Mouse (Mus musculus) kidney, postnatal 0 days (tissue): ENCODE measurements around the gene H2-M5. TPM values are rescaled to one million over a fixed set of nuclear protein-coding genes. Genes with fewer than 3 reads are reported as not detected.
"Not testable (repeated sequence)": the region's sequence is repeated elsewhere in the genome, so short reads cannot be mapped to it uniquely, and the experiment has no call there.

Experiments
- ATAC-seq: fragments of 200-750 bp; cut with Nextera tagmentation; replicated peaks from 2 replicates; pipeline ENCODE4 v1.8.0; 2017; ENCODE audit warnings: low read depth, moderate number of reproducible peaks, moderate TSS enrichment, moderate library complexity; ENCODE audit not compliant: low FRiP score
- DNase-seq: peaks from one replicate; pipeline ENCODE4 v3.0.0-alpha.2; 2016; ENCODE audit warnings: low spot score
- H3K27ac ChIP-seq: fragments of 300-500 bp; sonication (generic); 2 replicates; pipeline ENCODE4 v1.5.1; 2014; ENCODE audit warnings: mild to moderate bottlenecking
- H3K27me3 ChIP-seq: fragments of 300-500 bp; sonication (generic); 2 replicates; pipeline ENCODE4 v1.6.1; 2014; ENCODE audit warnings: low read length, mixed read lengths; ENCODE audit not compliant: insufficient read depth
- H3K36me3 ChIP-seq: fragments of 300-500 bp; sonication (generic); 2 replicates; pipeline ENCODE4 v1.6.1; 2014; ENCODE audit warnings: low read length, mixed read lengths; ENCODE audit not compliant: insufficient read depth
- H3K4me1 ChIP-seq: fragments of 300-500 bp; sonication (generic); replicated peaks from 2 replicates; pipeline ENCODE4 v1.6.1; 2014; ENCODE audit warnings: antibody characterized with exemption, low read length, mixed read lengths; ENCODE audit not compliant: insufficient read depth
- H3K4me2 ChIP-seq: fragments of 300-500 bp; sonication (generic); 2 replicates; pipeline ENCODE4 v1.6.1; 2014; ENCODE audit warnings: mild to moderate bottlenecking, low read length, moderate library complexity, mixed read lengths
- H3K4me3 ChIP-seq: fragments of 300-500 bp; sonication (generic); replicated peaks from 2 replicates; pipeline ENCODE4 v1.5.1; 2014; ENCODE audit warnings: low read depth, low read length
- H3K9ac ChIP-seq: fragments of 300-500 bp; sonication (generic); 2 replicates; pipeline ENCODE4 v1.6.1; 2014; ENCODE audit warnings: low read depth, low read length
- H3K9me3 ChIP-seq: fragments of 300-500 bp; sonication (generic); replicated peaks from 2 replicates; pipeline ENCODE4 v1.6.1; 2016; ENCODE audit warnings: low read length, inconsistent platforms, mixed read lengths
- CTCF ChIP-seq: IDR thresholded peaks from 2 replicates; pipeline ENCODE4 v1.5.1; 2016; ENCODE audit warnings: antibody characterized with exemption, low read depth, mild to moderate bottlenecking, moderate library complexity
- WGBS: fragments of 180-500 bp; shearing (Covaris S2); extraction: QIAGEN DNeasy Blood & Tissue Kit; methylation state at CpG from one replicate; pipeline ENCODE4 v1.1.7; 2014; 5-methylcytosine and 5-hydroxymethylcytosine counted together
- polyA plus RNA-seq: library from polyadenylated mRNA; unstranded; fragments of >200 nt; fragmentation: Nextera tagmentation; extraction: Ambion mirVana; gene quantifications from 2 replicates; pipeline ENCODE4 v1.2.1, GENCODE M21; 2015

H2-M5 gene
- polyA plus RNA-seq, 1 experiment from 2014 or later: 0.08 TPM

DNA sequence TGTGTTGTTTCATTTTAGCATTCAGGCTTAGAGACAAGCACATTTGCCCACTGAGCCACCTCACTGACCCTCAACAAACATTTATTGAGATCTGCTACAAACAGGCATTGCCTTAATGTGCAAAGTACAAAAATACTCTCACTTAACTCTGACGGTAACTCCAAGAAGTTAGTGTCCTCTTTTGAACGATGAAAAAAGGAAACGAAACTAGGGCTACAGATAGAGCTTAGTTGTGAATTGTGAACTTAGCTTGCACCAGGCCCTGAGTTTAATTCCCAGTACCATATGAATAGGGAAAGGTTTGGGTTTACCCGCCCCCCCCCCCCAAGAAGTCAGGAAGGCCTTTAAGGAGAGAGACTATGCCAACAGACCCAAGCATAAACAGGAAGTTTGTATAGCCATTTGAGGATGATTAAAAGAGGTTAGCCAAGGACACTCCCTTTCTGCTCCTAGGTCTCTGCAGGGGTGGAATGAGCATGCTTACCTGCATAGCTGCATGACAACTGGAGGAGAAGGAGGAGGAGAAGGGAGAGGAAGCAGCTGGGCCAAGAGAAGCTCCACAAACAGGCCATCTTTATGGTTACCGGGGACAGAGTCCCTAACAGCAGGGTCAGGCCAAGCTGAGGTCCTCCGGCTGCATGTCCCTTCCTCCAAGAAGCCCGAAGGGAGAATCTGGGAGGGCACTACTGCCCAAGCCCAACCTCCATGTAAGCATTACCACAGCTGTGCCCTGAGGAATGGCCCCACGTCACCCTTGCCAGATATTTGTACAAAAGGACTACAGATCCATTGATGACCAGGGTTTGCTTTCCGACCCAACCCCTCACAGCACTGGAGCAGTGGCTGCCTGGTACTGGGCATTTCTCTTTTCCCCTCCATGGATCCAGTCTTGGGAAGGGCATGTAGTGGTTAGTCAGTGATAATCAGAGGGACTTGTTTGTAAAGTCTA, 33.6 kb upstream of the H2-M5 start, which contains the start of gene Mog:
TSS of gene Mog (minus strand) at position 771 of the 949 bp plus-strand sequence.
- H3K4me2 ChIP-seq: no peak within 1 kb of the TSS
- DNase-seq (no peak), ATAC-seq (no peak)
- H3K27ac ChIP-seq: no peak within 1 kb of the TSS
- H3K4me3 ChIP-seq: no peak within 1 kb of the TSS
- no peaks in the 10 kb centered on the region for H3K9me3 ChIP-seq
- H3K36me3 ChIP-seq: no peaks in the 10 kb centered on the region
- H3K27me3 ChIP-seq: no peaks in the 10 kb centered on the region
- no peaks in the 10 kb centered on the region for H3K4me1 ChIP-seq
- WGBS: 67% methylated on average over 9 of the region's 9 CpGs
- no peak within 1 kb of the TSS for H3K9ac ChIP-seq
- TF ChIP-seq CTCF: no peak

DNA sequence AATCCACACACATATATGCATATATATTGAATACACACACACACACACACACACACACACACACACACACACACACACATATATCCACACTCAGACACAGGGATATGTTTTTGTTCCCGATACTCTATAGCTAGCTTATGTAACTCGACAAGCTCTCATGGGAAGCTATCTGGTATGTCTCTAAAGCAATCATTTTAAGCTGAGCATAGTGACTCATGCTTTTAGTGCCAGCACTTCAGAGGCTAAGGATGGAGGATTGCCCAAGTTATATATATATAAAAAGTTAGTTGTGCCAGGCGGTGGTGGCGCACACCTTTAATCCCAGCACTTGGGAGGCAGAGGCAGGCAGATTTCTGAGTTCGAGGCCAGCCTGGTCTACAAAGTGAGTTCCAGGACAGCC, 29.9 kb upstream of the H2-M5 start:
- H3K9ac ChIP-seq, H3K4me2 ChIP-seq, H3K36me3 ChIP-seq, ATAC-seq, DNase-seq, H3K9me3 ChIP-seq, H3K4me3 ChIP-seq, H3K27me3 ChIP-seq, H3K27ac ChIP-seq, H3K4me1 ChIP-seq: not testable (repeated sequence)
- WGBS: 97% methylated on average over 5 of the region's 5 CpGs

DNA sequence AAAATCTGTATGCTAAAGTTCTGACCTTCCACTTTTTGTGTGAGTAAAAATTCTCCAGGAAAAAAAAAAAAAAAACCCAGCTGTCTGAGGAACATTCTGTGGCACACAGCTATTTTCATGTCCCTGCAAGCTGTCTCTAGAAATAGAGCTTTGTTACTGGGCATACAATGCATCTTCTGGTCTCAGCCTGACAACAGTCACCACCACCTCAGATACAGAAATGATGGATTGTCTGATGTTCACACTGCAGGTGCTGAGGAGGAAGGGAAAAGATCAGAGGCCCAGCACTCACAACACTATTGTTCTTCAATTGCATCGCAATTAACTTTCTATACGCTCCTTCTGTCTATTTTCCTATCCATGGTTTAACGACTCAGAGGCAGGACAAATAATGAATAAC, 29.0 kb upstream of the H2-M5 start:
- 78% methylated on average over 3 of the region's 3 CpGs for WGBS
- Histone ChIP-seq H3K4me3 (no peak overlapping the region), H3K9ac (no peak overlapping the region), H3K9me3 (no peaks in the 10 kb centered on the region), H3K27me3 (no peaks in the 10 kb centered on the region), H3K4me2 (no peak overlapping the region), H3K27ac (no peak overlapping the region), H3K36me3 (no peaks in the 10 kb centered on the region), H3K4me1 (no peaks in the 10 kb centered on the region)
- TF ChIP-seq CTCF: no peak
- no peak for DNase-seq
- no peak for ATAC-seq

DNA sequence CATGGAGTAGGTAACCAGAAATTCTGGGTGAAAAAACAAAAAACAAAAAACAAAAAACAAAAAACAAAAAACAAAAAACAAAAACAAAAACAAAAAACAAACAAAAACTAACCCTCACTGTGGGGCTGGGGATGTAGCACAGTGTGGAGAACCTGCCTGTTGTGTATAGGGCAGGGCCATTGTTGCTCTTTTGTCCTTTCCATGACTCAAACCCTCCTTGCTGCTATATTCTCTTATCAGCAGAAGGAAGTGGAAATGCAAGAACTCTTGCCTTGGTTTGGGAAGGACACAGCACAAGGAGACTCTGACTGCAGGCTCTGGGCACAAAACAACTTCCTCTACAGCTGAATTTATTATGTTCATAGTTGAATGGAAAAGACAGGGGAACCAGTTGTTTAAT, 27.0 kb upstream of the H2-M5 start:
- Histone ChIP-seq H3K36me3 (no peaks in the 10 kb centered on the region), H3K27me3 (no peaks in the 10 kb centered on the region), H3K4me3 (no peak overlapping the region), H3K27ac (no peak overlapping the region), H3K9me3 (no peaks in the 10 kb centered on the region), H3K4me1 (no peaks in the 10 kb centered on the region), H3K4me2 (no peak overlapping the region), H3K9ac (no peak overlapping the region)
- DNase-seq (no peak), ATAC-seq (no peak)
- no peak for TF ChIP-seq CTCF

DNA sequence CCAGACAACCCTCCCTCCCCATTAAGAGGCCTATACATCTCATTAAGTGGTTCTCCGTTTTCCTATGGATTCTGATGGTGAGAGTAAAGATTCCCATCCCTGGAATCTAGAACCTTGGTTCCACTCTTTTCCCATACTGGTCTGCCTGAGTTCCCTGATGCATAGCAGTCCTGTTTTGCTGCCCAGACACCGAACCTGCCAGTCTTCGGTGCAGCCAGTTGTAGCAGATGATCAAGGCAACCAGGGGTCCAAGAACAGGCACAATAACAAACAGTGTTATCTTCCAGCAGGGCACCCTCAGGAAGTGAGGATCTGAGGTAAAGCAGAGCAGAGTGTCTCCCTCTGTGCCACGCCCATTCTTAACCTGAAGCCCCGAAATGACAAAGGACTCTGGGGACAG, 22.8 kb upstream of the H2-M5 start:
- no peak overlapping the region for H3K4me2 ChIP-seq
- no peak overlapping the region for H3K4me3 ChIP-seq
- no peak for TF ChIP-seq CTCF
- 65% methylated on average over 5 of the region's 5 CpGs for WGBS
- no peak overlapping the region for H3K27ac ChIP-seq
- no peaks in the 10 kb centered on the region for H3K27me3 ChIP-seq
- peaks cover 7% of the 10 kb centered on the region; the same call in 1 of the 2 replicates for H3K36me3 ChIP-seq
- no peaks in the 10 kb centered on the region for H3K4me1 ChIP-seq
- DNase-seq: no peak
- no peak for ATAC-seq
- no peaks in the 10 kb centered on the region for H3K9me3 ChIP-seq
- no peak overlapping the region for H3K9ac ChIP-seq

DNA sequence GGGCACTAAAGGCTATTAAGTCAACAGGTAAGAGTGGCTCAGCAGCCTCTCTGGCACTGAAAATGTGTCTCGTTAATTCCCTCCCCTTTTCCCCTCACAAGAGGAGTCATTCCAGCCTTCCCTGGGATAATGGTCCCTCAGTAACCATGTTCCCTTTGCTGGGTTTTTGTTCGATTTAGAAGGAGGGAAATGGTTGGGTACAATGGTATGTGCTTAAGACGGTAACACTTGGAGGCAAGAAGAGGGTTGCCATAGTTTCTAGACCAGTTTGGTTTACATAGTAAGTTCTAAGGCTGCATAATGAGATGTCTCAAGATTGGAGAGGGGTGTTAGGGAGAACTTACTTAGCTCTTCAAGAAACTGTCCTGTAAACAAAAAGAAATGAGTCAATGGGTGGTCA, 22.4 kb upstream of the H2-M5 start:
- H3K9ac ChIP-seq: no peak overlapping the region
- ATAC-seq: no peak
- H3K4me1 ChIP-seq: no peaks in the 10 kb centered on the region
- DNase-seq: no peak
- no peak overlapping the region for H3K27ac ChIP-seq
- H3K4me2 ChIP-seq: no peak overlapping the region
- 86% methylated on average over 3 of the region's 3 CpGs for WGBS
- no peaks in the 10 kb centered on the region for H3K9me3 ChIP-seq
- H3K27me3 ChIP-seq: no peaks in the 10 kb centered on the region
- TF ChIP-seq CTCF: no peak
- H3K36me3 ChIP-seq: peaks cover 7% of the 10 kb centered on the region; the same call in 1 of the 2 replicates
- no peak overlapping the region for H3K4me3 ChIP-seq
